8 mouse cellular contexts compared by ENCODE assay signal in the genomic region with DNA sequence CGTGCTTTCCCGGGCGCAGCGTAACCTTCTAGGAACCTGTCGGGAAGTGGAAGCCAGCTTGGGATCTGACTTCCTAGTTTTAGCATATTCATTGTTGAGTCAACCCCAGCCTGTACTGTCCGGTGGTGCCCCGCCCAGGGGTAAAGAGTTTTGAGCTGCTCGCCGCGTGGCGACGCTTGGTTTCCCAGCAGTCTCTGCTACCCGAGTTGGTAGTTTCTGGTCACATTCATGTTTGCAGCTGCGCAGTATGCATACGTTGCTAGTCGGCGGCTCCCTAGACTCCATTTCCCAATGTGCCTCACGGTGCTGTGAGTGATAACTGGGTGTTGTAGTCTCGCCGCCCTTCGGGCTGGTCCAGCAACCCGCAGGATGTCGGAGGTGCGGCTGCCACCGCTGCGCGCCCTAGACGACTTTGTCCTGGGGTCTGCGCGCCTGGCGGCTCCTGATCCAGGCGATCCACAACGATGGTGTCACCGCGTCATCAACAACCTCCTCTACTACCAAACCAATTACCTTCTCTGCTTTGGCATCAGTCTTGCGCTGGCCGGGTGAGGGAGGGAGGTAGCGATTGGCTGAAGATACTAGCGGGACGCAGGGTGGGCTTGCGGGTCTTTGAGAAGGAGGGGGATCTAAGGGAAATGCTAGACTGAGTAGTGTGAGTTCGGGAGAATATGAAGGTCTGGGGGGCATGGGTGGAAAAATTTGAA. TPM values are rescaled to one million over a fixed set of nuclear protein-coding genes. Genes with fewer than 3 reads are reported as not detected.
A peak's percentile ranks its signal among the peaks of the same experiment; 100 is the strongest.
DNase-seq lines count a peak whose midpoint lies in the region; ATAC-seq and TF ChIP-seq lines count a peak whose summit lies in the region.

A gene (plus strand): TSS at position 225 of the 707 bp plus-strand sequence.

- no peaks in the 10 kb centered on the region for H3K79me2 ChIP-seq in C2C12 (ENCODE audit: control insufficient read depth, insufficient read depth)

- 19% methylated on average over 42 of the region's 42 CpGs for WGBS in heart, embryonic 11.5 days (ENCODE audit: insufficient replicate concordance)
- WGBS in kidney, postnatal 0 days = 28% methylated on average over 42 of the region's 42 CpGs
- WGBS in liver, embryonic 11.5 days = 14% methylated on average over 42 of the region's 42 CpGs
- 16% methylated on average over 42 of the region's 42 CpGs for WGBS in stomach, embryonic 14.5 days

- H3ac ChIP-seq in C2C12 (ENCODE audit: control insufficient read depth, insufficient read length, low read depth) = peak within 1 kb of the TSS; percentile 76

- H3K9me3 ChIP-seq in heart, embryonic 11.5 days (replicated peaks; ENCODE audit: control insufficient read depth, low read length) = no peaks in the 10 kb centered on the region
- no peaks in the 10 kb centered on the region for H3K9me3 ChIP-seq in kidney, postnatal 0 days (replicated peaks; ENCODE audit: low read length)
- no peaks in the 10 kb centered on the region for H3K9me3 ChIP-seq in liver, embryonic 11.5 days (ENCODE audit: control insufficient read depth, low read length)
- H3K9me3 ChIP-seq in stomach, embryonic 14.5 days (ENCODE audit: control insufficient read depth, low read depth, low read length) = no peaks in the 10 kb centered on the region

- DNase-seq in brain, adult 2 months (ENCODE audit: low read depth, low spot score) = peak; percentile 96
- peak; percentile 89 for DNase-seq in kidney, postnatal 0 days (ENCODE audit: low spot score)
- peak; percentile 69 for DNase-seq in liver, embryonic 11.5 days (ENCODE audit: low spot score)
- peak; percentile 83 for DNase-seq in naive thymus-derived CD4-positive, alpha-beta T cell, adult 2 months (ENCODE audit: low read depth)

- TF ChIP-seq CTCF in C2C12 (IDR thresholded peaks at IDR 0.05; ENCODE audit: control insufficient read depth, insufficient read depth, insufficient read length) = no peak
- TF ChIP-seq CTCF in kidney, postnatal 0 days (IDR thresholded peaks at IDR 0.05; ENCODE audit: low read depth) = 0 out of 2 replicates have a peak, but pooled peaks have one; percentile 5

- no peaks in the 10 kb centered on the region for H3K79me3 ChIP-seq in C2C12 (ENCODE audit: low read depth)

- no peaks in the 10 kb centered on the region for H3K4me1 ChIP-seq in heart, embryonic 11.5 days (ENCODE audit: control insufficient read depth, insufficient read depth, low read length)
- H3K4me1 ChIP-seq in kidney, postnatal 0 days (replicated peaks; ENCODE audit: insufficient read depth, low read length) = no peaks in the 10 kb centered on the region
- H3K4me1 ChIP-seq in liver, embryonic 11.5 days (replicated peaks; ENCODE audit: control insufficient read depth, insufficient read depth, low read length) = no peaks in the 10 kb centered on the region
- H3K4me1 ChIP-seq in stomach, embryonic 14.5 days (ENCODE audit: control insufficient read depth, insufficient read depth, low read length) = no peaks in the 10 kb centered on the region; the same call in 1 of the 2 replicates

- H3K27me3 ChIP-seq in C2C12 (ENCODE audit: control insufficient read depth, insufficient read depth, insufficient read length) = no peaks in the 10 kb centered on the region
- H3K27me3 ChIP-seq in heart, embryonic 11.5 days (ENCODE audit: control insufficient read depth, insufficient read depth, low read length) = no peaks in the 10 kb centered on the region
- H3K27me3 ChIP-seq in kidney, postnatal 0 days (ENCODE audit: insufficient read depth, low read length) = no peaks in the 10 kb centered on the region
- no peaks in the 10 kb centered on the region for H3K27me3 ChIP-seq in liver, embryonic 11.5 days (replicated peaks; ENCODE audit: control insufficient read depth, insufficient read depth, low read length)
- H3K27me3 ChIP-seq in stomach, embryonic 14.5 days (ENCODE audit: control insufficient read depth, insufficient read depth, low read length) = no peaks in the 10 kb centered on the region

- H3K4me2 ChIP-seq in heart, embryonic 11.5 days = peak within 1 kb of the TSS; percentile 62
- H3K4me2 ChIP-seq in kidney, postnatal 0 days (ENCODE audit: low read length) = peak within 1 kb of the TSS; percentile 56
- H3K4me2 ChIP-seq in liver, embryonic 11.5 days = peak within 1 kb of the TSS; percentile 59
- peak within 1 kb of the TSS; percentile 43 for H3K4me2 ChIP-seq in stomach, embryonic 14.5 days (replicated peaks; ENCODE audit: low read depth, low read length)

- H3K27ac ChIP-seq in heart, embryonic 11.5 days (ENCODE audit: low read depth, low read length) = no peak within 1 kb of the TSS
- peak within 1 kb of the TSS; percentile 47; the same call in 1 of the 2 replicates for H3K27ac ChIP-seq in kidney, postnatal 0 days
- peak within 1 kb of the TSS; percentile 44; the same call in 1 of the 2 replicates for H3K27ac ChIP-seq in liver, embryonic 11.5 days (ENCODE audit: low read depth, low read length)
- H3K27ac ChIP-seq in stomach, embryonic 14.5 days (ENCODE audit: low read length) = peak within 1 kb of the TSS; percentile 58; the same call in 1 of the 2 replicates

- peak within 1 kb of the TSS; percentile 58 for H3K9ac ChIP-seq in heart, embryonic 11.5 days (ENCODE audit: low read depth, low read length)
- H3K9ac ChIP-seq in kidney, postnatal 0 days (ENCODE audit: low read depth, low read length) = peak within 1 kb of the TSS; percentile 27; the same call in 1 of the 2 replicates
- H3K9ac ChIP-seq in liver, embryonic 11.5 days (ENCODE audit: low read depth, low read length) = peak within 1 kb of the TSS; percentile 48
- H3K9ac ChIP-seq in stomach, embryonic 14.5 days (replicated peaks; ENCODE audit: low read depth, low read length) = 0 out of 2 replicates have a peak within 1 kb of the TSS, but pooled peaks have one; percentile 14

- no peaks in the 10 kb centered on the region for H3K36me3 ChIP-seq in C2C12 (ENCODE audit: control insufficient read depth, insufficient read depth)
- peaks cover 2% of the 10 kb centered on the region; the same call in 1 of the 2 replicates for H3K36me3 ChIP-seq in heart, embryonic 11.5 days (ENCODE audit: control insufficient read depth, insufficient read depth, low read length)
- no peaks in the 10 kb centered on the region for H3K36me3 ChIP-seq in kidney, postnatal 0 days (ENCODE audit: insufficient read depth, low read length)
- no peaks in the 10 kb centered on the region; the same call in 1 of the 2 replicates for H3K36me3 ChIP-seq in liver, embryonic 11.5 days (ENCODE audit: control insufficient read depth, insufficient read depth, low read length)
- no peaks in the 10 kb centered on the region; the same call in none of the 2 replicates for H3K36me3 ChIP-seq in stomach, embryonic 14.5 days (ENCODE audit: control insufficient read depth, insufficient read depth, low read length)

- ATAC-seq in erythroblast, adult 5-6 weeks (replicated peaks; ENCODE audit: low FRiP score, poor library complexity, severe bottlenecking) = peak; percentile 93
- ATAC-seq in heart, embryonic 11.5 days (replicated peaks; ENCODE audit: insufficient number of reproducible peaks, low FRiP score, low TSS enrichment) = peak; percentile 84
- peak; percentile 90 for ATAC-seq in kidney, postnatal 0 days (replicated peaks; ENCODE audit: low FRiP score, low read depth)
- peak; percentile 93 for ATAC-seq in liver, embryonic 11.5 days (replicated peaks; ENCODE audit: low FRiP score)
- peak; percentile 93 for ATAC-seq in stomach, embryonic 14.5 days (ENCODE audit: insufficient number of reproducible peaks, insufficient read depth, low FRiP score, low read depth)

- peak within 1 kb of the TSS; percentile 45 for H3K4me3 ChIP-seq in C2C12 (ENCODE audit: insufficient read depth, poor library complexity, severe bottlenecking)
- peak within 1 kb of the TSS; percentile 46 for H3K4me3 ChIP-seq in heart, embryonic 11.5 days (ENCODE audit: low read depth, low read length)
- H3K4me3 ChIP-seq in kidney, postnatal 0 days (replicated peaks; ENCODE audit: low read depth, low read length) = peak within 1 kb of the TSS; percentile 37
- peak within 1 kb of the TSS; percentile 50 for H3K4me3 ChIP-seq in liver, embryonic 11.5 days (ENCODE audit: low read depth, low read length)
- H3K4me3 ChIP-seq in stomach, embryonic 14.5 days (ENCODE audit: low read depth, low read length) = peak within 1 kb of the TSS; percentile 44

TF ChIP-seq in C2C12, 6 proteins besides CTCF, POLR2A, EP300 and RAD21:
- TF ChIP-seq MYOG (IDR thresholded peaks at IDR 0.05; ENCODE audit: control insufficient read depth, extremely low read depth, insufficient read length) (no peak), MAX (IDR thresholded peaks at IDR 0.05) (peak; percentile 80)
TF ChIP-seq in C2C12: peak in this region for 1.

RNA-seq across cellular contexts. Expression of the gene that starts here (rescaled TPM):
- 93.9 TPM for polyA plus RNA-seq in C2C12 (2012; fragmentation: generic; extraction: Trizol)
- 4.8 and 10.0 TPM in 2 replicates for total RNA-seq in erythroblast, adult 5-6 weeks (2015; ENCODE audit: low replicate concordance)
- 1.5 and 2.8 TPM in 2 replicates for total RNA-seq in erythroblast, adult 5-6 weeks (2017; ENCODE audit: low replicate concordance)
- 52.3 and 55.9 TPM in 2 replicates for polyA plus RNA-seq in heart, embryonic 11.5 days (2014; fragmentation: Nextera tagmentation; extraction: Ambion mirVana)
- polyA plus RNA-seq in kidney, postnatal 0 days (2015; fragmentation: Nextera tagmentation; extraction: Ambion mirVana) = 40.9 and 41.6 TPM in 2 replicates
- polyA plus RNA-seq in liver, embryonic 11.5 days (2014; fragmentation: Nextera tagmentation; extraction: Ambion mirVana) = 29.8 and 32.0 TPM in 2 replicates
- 91.5 and 95.7 TPM in 2 replicates for polyA plus RNA-seq in stomach, embryonic 14.5 days (2014; fragmentation: Nextera tagmentation; extraction: Ambion mirVana)
